Mouse (Mus musculus) midbrain, postnatal 0 days (tissue): ENCODE data around the gene Csf2. TPM values are rescaled to one million over a fixed set of nuclear protein-coding genes. Genes with fewer than 3 reads are reported as not detected.

Experiments used
- ATAC-seq: fragments of 200-750 bp; cut with Nextera tagmentation; 2 replicates; pipeline ENCODE4 v1.8.0; 2017; ENCODE audit warnings: moderate number of reproducible peaks, mild to moderate bottlenecking, moderate TSS enrichment, moderate library complexity; ENCODE audit not compliant: low FRiP score
- DNase-seq: peaks from one replicate; pipeline ENCODE4 v3.0.0-alpha.2; 2015; ENCODE audit warnings: low spot score
- H3K27ac ChIP-seq: fragments of 300-500 bp; sonication (generic); 2 replicates; pipeline ENCODE4 v1.5.1; 2014; ENCODE audit warnings: low read depth, mild to moderate bottlenecking, low read length, mixed read lengths
- H3K27me3 ChIP-seq: fragments of 300-500 bp; sonication (generic); 2 replicates; pipeline ENCODE4 v1.6.1; 2014; ENCODE audit warnings: low read length, control low read depth, mixed read lengths; ENCODE audit not compliant: insufficient read depth
- H3K36me3 ChIP-seq: fragments of 300-500 bp; sonication (generic); 2 replicates; pipeline ENCODE4 v1.6.1; 2014; ENCODE audit warnings: low read length, control low read depth, mixed read lengths; ENCODE audit not compliant: insufficient read depth
- H3K4me1 ChIP-seq: fragments of 300-500 bp; sonication (generic); 2 replicates; pipeline ENCODE4 v1.6.1; 2014; ENCODE audit warnings: mild to moderate bottlenecking, control low read depth, antibody characterized with exemption, low read length, mixed read lengths; ENCODE audit not compliant: insufficient read depth
- H3K4me2 ChIP-seq: fragments of 300-500 bp; sonication (generic); 2 replicates; pipeline ENCODE4 v1.6.1; 2014; ENCODE audit warnings: low read depth, mild to moderate bottlenecking, low read length, mixed read lengths; ENCODE audit not compliant: poor library complexity, severe bottlenecking
- H3K4me3 ChIP-seq: fragments of 300-500 bp; sonication (generic); 2 replicates; pipeline ENCODE4 v1.5.1; 2014; ENCODE audit warnings: low read depth, mild to moderate bottlenecking, low read length, moderate library complexity
- H3K9ac ChIP-seq: fragments of 300-500 bp; sonication (generic); replicated peaks from 2 replicates; pipeline ENCODE4 v1.6.1; 2014; ENCODE audit warnings: mild to moderate bottlenecking, low read length, moderate library complexity, mixed read lengths; ENCODE audit not compliant: poor library complexity, severe bottlenecking
- H3K9me3 ChIP-seq: fragments of 300-500 bp; sonication (generic); 2 replicates; pipeline ENCODE4 v1.6.1; 2016; ENCODE audit warnings: low read length, control low read depth
- CTCF ChIP-seq: IDR thresholded peaks from 2 replicates; pipeline ENCODE4 v1.5.1; 2016; ENCODE audit warnings: antibody characterized with exemption, mild to moderate bottlenecking
- WGBS: fragments of 180-500 bp; shearing (Covaris S2); extraction: QIAGEN DNeasy Blood & Tissue Kit; methylation state at CpG from one replicate; pipeline ENCODE4 v1.1.7; 2014; 5-methylcytosine and 5-hydroxymethylcytosine counted together
- polyA plus RNA-seq: library from polyadenylated mRNA; unstranded; fragments of >200 nt; fragmentation: Nextera tagmentation; extraction: Ambion mirVana; gene quantifications from 2 replicates; pipeline ENCODE4 v1.2.1, GENCODE M21; 2015
- total RNA-seq: library from RNA; depleted of rRNA; stranded (reverse); fragments of >200 nt; gene quantifications from 2 replicates; pipeline ENCODE4 v1.2.3, GENCODE M21; 2014; rRNA removed

The Csf2 gene
- total and polyA plus RNA-seq, 2 experiments from 2014 or later, result not detected

DNA sequence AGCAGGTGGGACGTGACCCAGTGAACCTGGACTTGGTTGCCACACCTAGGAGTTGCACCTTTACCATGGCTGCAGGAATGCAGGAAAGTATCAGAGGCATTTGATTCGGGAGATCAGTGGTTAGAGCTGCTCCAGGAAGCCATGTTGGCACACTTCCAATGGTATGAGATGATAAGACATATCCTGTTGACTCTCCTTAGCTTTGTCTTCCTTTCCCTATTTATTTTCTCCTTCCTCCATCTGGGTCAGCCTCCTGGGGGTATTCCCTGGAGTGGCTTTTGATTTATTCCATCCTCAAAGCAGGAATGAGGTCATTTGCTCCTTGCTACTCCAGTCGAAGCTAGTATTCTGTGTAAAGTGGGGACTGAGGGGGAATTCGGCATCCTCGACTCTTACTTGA, 42.5 kb downstream of the Csf2 start:
- Histone ChIP-seq H3K9ac (no peak overlapping the region), H3K4me1 (no peaks in the 10 kb centered on the region), H3K9me3 (no peaks in the 10 kb centered on the region), H3K36me3 (no peaks in the 10 kb centered on the region), H3K27me3 (no peaks in the 10 kb centered on the region), H3K4me2 (no peak overlapping the region), H3K27ac (no peak overlapping the region), H3K4me3 (no peak overlapping the region)
- DNase-seq (no peak), ATAC-seq (no peak)
- 86% methylated on average over 5 of the region's 5 CpGs for WGBS
- no peak for TF ChIP-seq CTCF

DNA sequence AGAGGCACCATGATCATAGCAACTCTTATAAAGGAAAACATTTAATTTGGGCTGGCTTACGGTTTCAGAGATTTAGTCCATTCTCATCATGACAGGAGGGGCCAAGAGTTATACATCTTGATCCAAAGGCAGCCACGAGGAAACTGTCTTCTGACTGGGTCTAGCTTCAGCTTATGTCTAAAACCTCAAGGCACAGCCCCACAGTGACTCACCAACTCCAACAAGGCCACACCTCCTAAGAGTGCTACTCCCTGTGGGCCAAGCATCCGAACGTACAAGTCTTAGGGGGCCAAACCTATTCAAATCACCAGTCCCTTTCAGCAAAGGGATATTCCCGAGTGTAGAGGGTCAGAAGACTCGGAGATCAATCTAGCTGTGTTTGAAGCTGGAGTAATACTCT, 44.1 kb downstream of the Csf2 start:
- no peak for ATAC-seq
- 75% methylated on average over 6 of the region's 6 CpGs for WGBS

DNA sequence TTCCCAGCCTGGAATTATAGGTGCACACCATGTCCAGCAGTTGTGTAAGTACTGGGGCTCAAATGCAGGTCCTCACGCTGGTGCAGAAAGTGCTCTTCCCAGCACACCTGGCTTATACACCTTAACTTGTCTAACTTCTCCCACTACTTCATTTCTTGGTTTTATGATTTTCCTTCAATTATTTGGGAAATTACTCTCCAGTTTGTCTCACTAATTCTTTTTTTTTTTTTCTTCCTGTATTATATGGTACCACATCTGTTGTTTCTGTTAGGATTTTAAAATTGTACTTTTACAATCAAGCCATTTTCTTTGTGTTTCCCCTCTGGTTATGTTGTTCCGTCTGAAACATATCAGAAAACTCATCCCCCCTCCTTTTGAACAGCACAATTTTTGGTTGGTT, 44.7 kb downstream of the Csf2 start:
- no peak for TF ChIP-seq CTCF
- Histone ChIP-seq H3K9ac (no peak overlapping the region), H3K9me3 (no peaks in the 10 kb centered on the region), H3K4me1 (no peaks in the 10 kb centered on the region), H3K36me3 (no peaks in the 10 kb centered on the region), H3K27me3 (no peaks in the 10 kb centered on the region), H3K4me3 (no peak overlapping the region), H3K27ac (no peak overlapping the region), H3K4me2 (no peak overlapping the region)
- ATAC-seq, result no peak
- WGBS, result 89% methylated on average over 2 of the region's 2 CpGs
- DNase-seq, result no peak

More for the DNA sequence above, 44.1 kb downstream of the Csf2 start:
- Histone ChIP-seq H3K4me2 (no peak overlapping the region), H3K4me1 (no peaks in the 10 kb centered on the region), H3K9ac (no peak overlapping the region), H3K9me3 (no peaks in the 10 kb centered on the region), H3K27me3 (no peaks in the 10 kb centered on the region), H3K4me3 (no peak overlapping the region), H3K27ac (no peak overlapping the region), H3K36me3 (no peaks in the 10 kb centered on the region)
- DNase-seq, result no peak
- no peak for TF ChIP-seq CTCF

DNA sequence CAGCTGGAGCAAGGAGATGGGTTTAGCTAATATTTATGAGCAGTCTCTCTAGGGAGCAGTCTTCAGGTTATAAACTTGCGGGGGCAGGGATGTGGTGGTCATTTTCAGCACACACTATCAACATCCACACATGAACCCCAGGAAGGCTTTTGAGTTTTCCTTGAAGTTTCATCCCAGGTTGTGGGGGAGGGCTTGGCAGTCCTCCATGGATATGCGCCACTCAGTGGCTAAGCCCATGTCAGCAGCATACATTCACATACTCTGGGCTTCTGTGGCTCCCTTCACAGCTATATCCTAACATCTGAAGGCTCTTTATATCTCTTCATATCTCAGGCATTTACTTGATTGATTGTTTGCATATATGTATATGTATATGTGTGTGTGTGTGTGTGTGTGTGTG, 46.3 kb downstream of the Csf2 start:
- H3K4me3 ChIP-seq, result no peak overlapping the region
- no peaks in the 10 kb centered on the region for H3K9me3 ChIP-seq
- no peaks in the 10 kb centered on the region for H3K27me3 ChIP-seq
- ATAC-seq, result no peak
- H3K36me3 ChIP-seq, result no peaks in the 10 kb centered on the region
- no peak overlapping the region for H3K4me2 ChIP-seq
- no peaks in the 10 kb centered on the region for H3K4me1 ChIP-seq
- no peak overlapping the region for H3K9ac ChIP-seq
- DNase-seq, result no peak
- WGBS, result 88% methylated on average over 2 of the region's 2 CpGs
- peak; percentile 36 for TF ChIP-seq CTCF
- H3K27ac ChIP-seq, result no peak overlapping the region

DNA sequence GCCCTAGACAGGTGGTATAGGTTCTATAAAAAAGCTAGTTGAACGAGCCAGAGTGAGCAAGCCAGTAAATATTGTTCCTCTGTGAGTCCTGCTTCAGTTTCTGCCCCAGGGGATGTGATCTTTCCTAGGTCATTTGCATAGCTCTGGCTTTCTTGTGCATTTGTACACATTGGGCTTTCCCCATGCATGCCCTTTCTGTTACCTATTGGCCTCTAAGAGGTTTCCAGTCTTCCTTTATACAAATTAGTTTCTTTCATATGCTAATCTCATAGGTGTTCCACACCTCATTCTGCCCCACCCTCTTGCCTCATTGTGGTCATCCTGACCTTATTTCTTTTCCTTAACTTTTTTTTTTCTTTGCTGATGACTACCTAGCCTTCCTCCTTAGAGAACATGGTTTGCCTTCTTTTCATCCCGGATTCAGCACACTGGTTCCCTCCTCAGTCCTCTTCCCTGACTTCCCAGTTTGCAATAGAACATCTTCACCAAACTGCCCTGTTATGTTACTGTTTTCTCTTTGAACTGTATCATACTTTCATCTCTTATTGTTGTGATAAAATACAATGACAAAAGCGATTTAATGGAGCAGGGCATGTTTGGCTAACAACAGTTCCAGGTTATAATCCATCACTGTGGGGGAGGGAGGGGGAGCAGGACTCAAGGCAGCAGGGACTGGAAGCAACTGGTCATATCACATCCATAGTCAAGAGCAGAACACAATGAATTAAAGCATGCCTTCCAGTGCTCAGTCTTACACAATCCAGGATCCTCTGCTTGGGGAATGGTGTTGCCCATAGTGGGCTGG, 47.4 kb downstream of the Csf2 start:
- Histone ChIP-seq H3K4me2 (no peak overlapping the region), H3K36me3 (no peaks in the 10 kb centered on the region), H3K4me1 (no peaks in the 10 kb centered on the region), H3K9ac (no peak overlapping the region), H3K4me3 (no peak overlapping the region), H3K27ac (no peak overlapping the region), H3K27me3 (no peaks in the 10 kb centered on the region), H3K9me3 (no peaks in the 10 kb centered on the region)
- ATAC-seq (no peak), DNase-seq (no peak)
- no peak for TF ChIP-seq CTCF
- 74% methylated on average over 3 of the region's 3 CpGs for WGBS

DNA sequence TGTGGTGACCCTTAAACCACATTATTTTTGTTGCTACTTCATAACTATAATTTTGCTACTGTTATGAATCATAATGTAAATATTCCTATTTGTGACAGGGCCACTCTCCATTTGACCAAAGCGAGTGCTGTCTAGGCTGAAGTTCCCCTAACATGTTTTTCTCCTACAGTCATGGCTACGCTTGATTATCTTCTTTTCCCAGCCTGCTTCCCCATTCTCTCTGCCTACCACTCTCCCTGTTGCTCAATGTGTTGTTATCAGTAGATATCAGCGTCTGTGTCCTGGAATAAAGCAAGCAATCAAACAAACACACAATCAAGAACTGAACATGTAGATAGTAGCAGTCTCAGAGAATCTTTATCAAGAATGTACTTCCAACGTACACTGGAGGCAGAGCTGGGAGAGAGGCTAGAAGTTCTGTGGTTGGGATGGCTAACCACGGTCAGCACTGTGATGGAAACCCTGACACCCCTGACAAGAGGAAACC, 48.1 kb downstream of the Csf2 start:
- no peaks in the 10 kb centered on the region for H3K4me1 ChIP-seq
- ATAC-seq, result no peak
- 84% methylated on average over 5 of the region's 5 CpGs for WGBS
- H3K9ac ChIP-seq, result no peak overlapping the region
- no peak overlapping the region for H3K4me2 ChIP-seq
- no peak overlapping the region for H3K4me3 ChIP-seq
- H3K9me3 ChIP-seq, result no peaks in the 10 kb centered on the region
- no peaks in the 10 kb centered on the region for H3K36me3 ChIP-seq
- no peak for DNase-seq
- H3K27ac ChIP-seq, result no peak overlapping the region
- H3K27me3 ChIP-seq, result no peaks in the 10 kb centered on the region
- TF ChIP-seq CTCF, result no peak

Other genes with a start within 250 kb of the Csf2 start
- 6.2 and 8.3 TPM in 2 replicates for gene Slc22a4, start 221.6 kb downstream of the Csf2 start, total RNA-seq
- gene Slc22a4, start 221.6 kb downstream of the Csf2 start, polyA plus RNA-seq, result 7.8 and 8.7 TPM in 2 replicates
- gene Pdlim4, start 180.7 kb downstream of the Csf2 start, total RNA-seq, result 19.5 and 31.7 TPM in 2 replicates
- 32.8 and 35.1 TPM in 2 replicates for gene Pdlim4, start 180.7 kb downstream of the Csf2 start, polyA plus RNA-seq
- 8.9 and 16.4 TPM in 2 replicates for gene P4ha2, start 149.6 kb downstream of the Csf2 start, total RNA-seq
- 8.6 and 8.7 TPM in 2 replicates for gene P4ha2, start 149.6 kb downstream of the Csf2 start, polyA plus RNA-seq
- gene Il3, start 17.6 kb upstream of the Csf2 start, total RNA-seq, result not detected in 2 replicates
- not detected in 2 replicates for gene Il3, start 17.6 kb upstream of the Csf2 start, polyA plus RNA-seq
- gene Acsl6, start 54.1 kb upstream of the Csf2 start, total RNA-seq, result 61.9 and 64.0 TPM in 2 replicates
- gene Acsl6, start 54.1 kb upstream of the Csf2 start, polyA plus RNA-seq, result 52.6 and 56.2 TPM in 2 replicates
- gene Meikin, start 121.0 kb upstream of the Csf2 start, total RNA-seq, result not detected in 2 replicates
- not detected in 2 replicates for gene Meikin, start 121.0 kb upstream of the Csf2 start, polyA plus RNA-seq
- gene Fnip1, start 188.5 kb upstream of the Csf2 start, total RNA-seq, result 20.4 and 23.5 TPM in 2 replicates
- gene Fnip1, start 188.5 kb upstream of the Csf2 start, polyA plus RNA-seq, result 7.5 and 7.7 TPM in 2 replicates